21 mouse cellular contexts compared by ENCODE assay signal in genomic region chr14:30850504-30850903, GRCm38 (mm10). TPM values are rescaled to one million over a fixed set of nuclear protein-coding genes. Genes with fewer than 3 reads are reported as not detected.
DNase-seq lines count a peak whose midpoint lies in the region; ATAC-seq and TF ChIP-seq lines count a peak whose summit lies in the region.
"Had no signal": no experiment of that assay in that cellular context is flagged by ENCODE, and none has a peak within 500 bp of the region (broad histone marks: within the 10 kb centered on the region; RNA-seq: fewer than 3 reads in every experiment).

No protein-coding gene starts in this region.

- no peaks in the 10 kb centered on the region for H3K36me3 ChIP-seq in liver, embryonic 15.5 days (replicated peaks)
- no peaks in the 10 kb centered on the region for H3K36me3 ChIP-seq in liver, embryonic 12.5 days
- no peaks in the 10 kb centered on the region for H3K36me3 ChIP-seq in liver, embryonic 16.5 days (ENCODE audit: control insufficient read depth, insufficient read depth)
- H3K36me3 ChIP-seq in liver, postnatal 0 days (replicated peaks; ENCODE audit: insufficient read depth, low read length), result no peaks in the 10 kb centered on the region
- no peaks in the 10 kb centered on the region for H3K36me3 ChIP-seq in liver, embryonic 11.5 days (ENCODE audit: control insufficient read depth, insufficient read depth, low read length)

- TF ChIP-seq CTCF in liver, postnatal 0 days (IDR thresholded peaks at IDR 0.05; ENCODE audit: low read depth), result no peak

- no peaks in the 10 kb centered on the region for H3K9me3 ChIP-seq in liver, embryonic 15.5 days (replicated peaks)
- no peaks in the 10 kb centered on the region for H3K9me3 ChIP-seq in liver, embryonic 12.5 days (replicated peaks)
- H3K9me3 ChIP-seq in liver, embryonic 16.5 days (replicated peaks; ENCODE audit: control insufficient read depth, low read length), result no peaks in the 10 kb centered on the region
- H3K9me3 ChIP-seq in liver, postnatal 0 days (ENCODE audit: low read length), result no peaks in the 10 kb centered on the region
- H3K9me3 ChIP-seq in liver, embryonic 11.5 days (ENCODE audit: control insufficient read depth, low read length), result no peaks in the 10 kb centered on the region
- H3K9me3 ChIP-seq: G1E had no signal

- H3K27ac ChIP-seq in liver, embryonic 15.5 days (replicated peaks), result no peak overlapping the region
- no peak overlapping the region for H3K27ac ChIP-seq in liver, embryonic 12.5 days
- no peak overlapping the region for H3K27ac ChIP-seq in liver, embryonic 16.5 days (ENCODE audit: low read length)
- peak overlapping the region; percentile 69 for H3K27ac ChIP-seq in liver, postnatal 0 days (ENCODE audit: low read depth)
- H3K27ac ChIP-seq in liver, embryonic 11.5 days (ENCODE audit: low read depth, low read length), result no peak overlapping the region

- H3K27me3 ChIP-seq in liver, embryonic 15.5 days, result no peaks in the 10 kb centered on the region
- H3K27me3 ChIP-seq in liver, embryonic 12.5 days (replicated peaks), result no peaks in the 10 kb centered on the region
- H3K27me3 ChIP-seq in liver, embryonic 16.5 days (ENCODE audit: control insufficient read depth, insufficient read depth, low read depth, low read length), result no peaks in the 10 kb centered on the region
- no peaks in the 10 kb centered on the region for H3K27me3 ChIP-seq in liver, postnatal 0 days (ENCODE audit: insufficient read depth, low read length)
- H3K27me3 ChIP-seq in liver, embryonic 11.5 days (replicated peaks; ENCODE audit: control insufficient read depth, insufficient read depth, low read length), result no peaks in the 10 kb centered on the region
- H3K27me3 ChIP-seq: CH12.LX, Patski had no signal

- H3K4me3 ChIP-seq in liver, embryonic 15.5 days (replicated peaks), result no peak overlapping the region
- no peak overlapping the region for H3K4me3 ChIP-seq in liver, embryonic 12.5 days
- no peak overlapping the region for H3K4me3 ChIP-seq in liver, embryonic 16.5 days (ENCODE audit: low read depth, low read length)
- H3K4me3 ChIP-seq in liver, postnatal 0 days (ENCODE audit: low read depth, low read length), result no peak overlapping the region
- no peak overlapping the region for H3K4me3 ChIP-seq in liver, embryonic 11.5 days (ENCODE audit: low read depth, low read length)

- WGBS in liver, embryonic 15.5 days (ENCODE audit: insufficient replicate concordance), result 83% methylated on average over 5 of the region's 5 CpGs
- 81% methylated on average over 5 of the region's 5 CpGs for WGBS in liver, embryonic 12.5 days (ENCODE audit: insufficient replicate concordance)
- 77% methylated on average over 5 of the region's 5 CpGs for WGBS in liver, embryonic 16.5 days (ENCODE audit: insufficient replicate concordance)
- 79% methylated on average over 5 of the region's 5 CpGs for WGBS in liver, postnatal 0 days (ENCODE audit: insufficient replicate concordance)
- WGBS in liver, embryonic 11.5 days, result 89% methylated on average over 5 of the region's 5 CpGs

- ATAC-seq in liver, embryonic 15.5 days (ENCODE audit: insufficient read depth), result peak; percentile 57; the same call in 1 of the 2 replicates
- no peak for ATAC-seq in liver, embryonic 12.5 days
- ATAC-seq in liver, embryonic 16.5 days (ENCODE audit: low read depth), result peak; percentile 71
- ATAC-seq in liver, postnatal 0 days, result peak; percentile 98
- no peak for ATAC-seq in liver, embryonic 11.5 days (replicated peaks; ENCODE audit: low FRiP score)
- ATAC-seq: activated CD4-positive, CD25-positive, alpha-beta regulatory T cell, adult 4 months; CD4-positive, CD25-positive, alpha-beta regulatory T cell, adult 4 months; Patski had no signal

- H3K4me2 ChIP-seq in liver, embryonic 15.5 days, result no peak overlapping the region
- no peak overlapping the region for H3K4me2 ChIP-seq in liver, embryonic 12.5 days
- no peak overlapping the region for H3K4me2 ChIP-seq in liver, embryonic 16.5 days (ENCODE audit: low read depth, low read length)
- H3K4me2 ChIP-seq in liver, postnatal 0 days (ENCODE audit: low read depth, low read length), result no peak overlapping the region
- H3K4me2 ChIP-seq in liver, embryonic 11.5 days, result no peak overlapping the region

- DNase-seq in liver, result no peak
- DNase-seq in liver, postnatal 0 days, result peak; percentile 50
- no peak for DNase-seq in liver, embryonic 11.5 days (ENCODE audit: low spot score)
- DNase-seq: adrenal gland, adult 2 months; adrenal gland, adult 8-10 months; adrenal gland, postnatal 10 days; adrenal gland, postnatal 14 days; adrenal gland, postnatal 25 days; adrenal gland, postnatal 36 days; B cell, adult 2 months; cerebellum, adult 11 months; cerebellum, adult 11-12 months; cerebellum, adult 18-20 months had no signal

- peak; percentile 30; the same call in 1 of the 2 replicates for TF ChIP-seq EP300 in liver, postnatal 0 days (IDR thresholded peaks at IDR 0.05; ENCODE audit: low read depth)

- H3K9ac ChIP-seq in liver, embryonic 15.5 days, result no peak overlapping the region
- H3K9ac ChIP-seq in liver, embryonic 12.5 days, result no peak overlapping the region
- H3K9ac ChIP-seq in liver, embryonic 16.5 days (ENCODE audit: low read depth, low read length), result no peak overlapping the region
- H3K9ac ChIP-seq in liver, postnatal 0 days (replicated peaks), result no peak overlapping the region
- H3K9ac ChIP-seq in liver, embryonic 11.5 days (ENCODE audit: low read depth, low read length), result no peak overlapping the region

- H3K4me1 ChIP-seq in liver, embryonic 15.5 days (replicated peaks), result peaks cover 4% of the 10 kb centered on the region; the same call in 1 of the 2 replicates
- H3K4me1 ChIP-seq in liver, embryonic 12.5 days, result no peaks in the 10 kb centered on the region
- no peaks in the 10 kb centered on the region; the same call in 1 of the 2 replicates for H3K4me1 ChIP-seq in liver, embryonic 16.5 days (ENCODE audit: control insufficient read depth, low read depth, low read length)
- H3K4me1 ChIP-seq in liver, postnatal 0 days (ENCODE audit: insufficient read depth), result peaks cover 3% of the 10 kb centered on the region
- no peaks in the 10 kb centered on the region for H3K4me1 ChIP-seq in liver, embryonic 11.5 days (replicated peaks; ENCODE audit: control insufficient read depth, insufficient read depth, low read length)

RNA-seq across cellular contexts. Expression of gene Tmem110, which starts 25.1 kb away (rescaled TPM):
- 8.8 and 8.9 TPM in 2 replicates for polyA plus RNA-seq in liver, embryonic 15.5 days (2015; fragmentation: Nextera tagmentation; extraction: Ambion mirVana)
- polyA plus RNA-seq in liver, embryonic 12.5 days (2016; fragmentation: Nextera tagmentation; extraction: Ambion mirVana), result 16.1 and 17.3 TPM in 2 replicates
- polyA plus RNA-seq in liver, embryonic 16.5 days (2015; fragmentation: Nextera tagmentation; extraction: Ambion mirVana), result 7.7 and 8.1 TPM in 2 replicates
- 11.8 and 14.4 TPM in 2 replicates for polyA plus RNA-seq in liver, postnatal 0 days (2015; fragmentation: Nextera tagmentation; extraction: Ambion mirVana)
- polyA plus RNA-seq in liver, embryonic 11.5 days (2014; fragmentation: Nextera tagmentation; extraction: Ambion mirVana), result 22.6 and 26.1 TPM in 2 replicates

RNA-seq across cellular contexts. Expression of gene Mustn1, which starts 28.5 kb away (rescaled TPM):
- 1.1 and 1.6 TPM in 2 replicates for polyA plus RNA-seq in liver, embryonic 15.5 days (2015; fragmentation: Nextera tagmentation; extraction: Ambion mirVana)
- 0.49 and 0.51 TPM in 2 replicates for polyA plus RNA-seq in liver, embryonic 12.5 days (2016; fragmentation: Nextera tagmentation; extraction: Ambion mirVana)
- polyA plus RNA-seq in liver, embryonic 16.5 days (2015; fragmentation: Nextera tagmentation; extraction: Ambion mirVana), result 1.7 and 2.3 TPM in 2 replicates
- polyA plus RNA-seq in liver, postnatal 0 days (2015; fragmentation: Nextera tagmentation; extraction: Ambion mirVana), result 5.4 and 6.0 TPM in 2 replicates
- polyA plus RNA-seq in liver, embryonic 11.5 days (2014; fragmentation: Nextera tagmentation; extraction: Ambion mirVana), result 0.25 and 0.45 TPM in 2 replicates

RNA-seq across cellular contexts. Expression of gene Itih4, which starts 35.8 kb away (rescaled TPM):
- 205 and 267 TPM in 2 replicates for polyA plus RNA-seq in liver, embryonic 15.5 days (2015; fragmentation: Nextera tagmentation; extraction: Ambion mirVana)
- 8.8 and 9.2 TPM in 2 replicates for polyA plus RNA-seq in liver, embryonic 12.5 days (2016; fragmentation: Nextera tagmentation; extraction: Ambion mirVana)
- 278 and 305 TPM in 2 replicates for polyA plus RNA-seq in liver, embryonic 16.5 days (2015; fragmentation: Nextera tagmentation; extraction: Ambion mirVana)
- 631 and 661 TPM in 2 replicates for polyA plus RNA-seq in liver, postnatal 0 days (2015; fragmentation: Nextera tagmentation; extraction: Ambion mirVana)
- 3.4 and 4.4 TPM in 2 replicates for polyA plus RNA-seq in liver, embryonic 11.5 days (2014; fragmentation: Nextera tagmentation; extraction: Ambion mirVana)
- polyA plus RNA-seq: activated CD4-positive, CD25-positive, alpha-beta regulatory T cell, adult 4 months; CD4-positive, CD25-positive, alpha-beta regulatory T cell, adult 4 months; G1E had no signal

Comparison
In these comparisons a context has a peak if more than half of its experiments do, and no peak if none do; other contexts are left out.
1. ATAC-seq: peak in liver, embryonic 15.5 days (single experiment), liver, embryonic 16.5 days (single experiment) and liver, postnatal 0 days (single experiment); none in liver, embryonic 12.5 days (single experiment) and liver, embryonic 11.5 days (single experiment).
2. RNA of gene Itih4, which starts 35.8 kb away (polyA plus RNA-seq): 631 to 661 TPM in liver, postnatal 0 days, 278 to 305 TPM in liver, embryonic 16.5 days and 205 to 267 TPM in liver, embryonic 15.5 days; 8.8 to 9.2 TPM in liver, embryonic 12.5 days and 3.4 to 4.4 TPM in liver, embryonic 11.5 days; every median in the first group is over 10 times any median in the second.